Mouse (Mus musculus) mouse trophoblast stem cell (cell line): ENCODE data around the gene Sgsm3.
"Not testable (repeated sequence)": the region's sequence is repeated elsewhere in the genome, so short reads cannot be mapped to it uniquely, and the experiment has no call there.

Experiments used
- in situ Hi-C, 2 experiments: fragments of 300-500 bp; cut with MseI, MboI; formaldehyde crosslinking; loops; 2 replicates in 1 of 2; 3 replicates in 1 of 2; pipeline ENCODE4 v1.15.1; 2025

Gene Sgsm3

GRCm38 (mm10) chr15:80977620-80978334 lies at the start of gene Sgsm3:
Gene Sgsm3, plus strand, starts transcription at chr15:80977765.
- in situ Hi-C loops = no loop called here

- in situ Hi-C loops = no loop called here
These were observed 48.7 kb upstream of the Sgsm3 start for GRCm38 (mm10) chr15:80928811-80929355.

- in situ Hi-C loops = no loop called here
These were observed 47.5 kb upstream of the Sgsm3 start for GRCm38 (mm10) chr15:80930048-80930571.

DNA sequence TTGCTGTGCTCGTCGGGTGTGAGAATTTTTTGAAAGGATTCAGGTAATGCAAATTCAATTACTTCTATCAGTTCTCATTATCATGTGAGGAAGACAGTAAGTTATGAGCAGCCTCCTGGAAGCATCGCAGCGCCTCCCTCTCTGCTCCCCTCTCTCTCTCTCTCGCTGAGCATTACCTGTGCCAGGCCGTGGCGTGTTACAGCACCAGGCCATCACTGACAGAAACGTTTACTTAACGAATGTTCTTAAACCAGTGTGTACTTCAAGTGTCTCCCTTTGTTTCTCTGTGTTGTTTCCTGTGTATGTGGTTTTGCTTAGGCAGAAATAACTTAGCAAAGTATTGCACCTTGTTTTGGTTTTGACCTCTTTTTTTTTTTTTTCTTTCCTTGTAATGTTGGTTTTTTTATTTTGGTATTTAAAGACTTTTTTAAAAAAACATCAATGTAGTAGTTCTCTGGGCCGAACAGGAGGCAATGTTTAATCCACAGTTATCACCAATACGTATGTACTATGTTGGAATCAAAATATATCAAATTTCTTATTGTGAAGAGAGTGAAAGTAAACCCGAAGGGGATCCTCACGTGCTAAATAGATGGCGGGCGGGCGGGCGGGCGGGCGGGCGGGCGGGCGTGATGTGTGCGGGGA lies 46.8 kb upstream of the Sgsm3 start:
- in situ Hi-C loops = not testable (repeated sequence)

DNA sequence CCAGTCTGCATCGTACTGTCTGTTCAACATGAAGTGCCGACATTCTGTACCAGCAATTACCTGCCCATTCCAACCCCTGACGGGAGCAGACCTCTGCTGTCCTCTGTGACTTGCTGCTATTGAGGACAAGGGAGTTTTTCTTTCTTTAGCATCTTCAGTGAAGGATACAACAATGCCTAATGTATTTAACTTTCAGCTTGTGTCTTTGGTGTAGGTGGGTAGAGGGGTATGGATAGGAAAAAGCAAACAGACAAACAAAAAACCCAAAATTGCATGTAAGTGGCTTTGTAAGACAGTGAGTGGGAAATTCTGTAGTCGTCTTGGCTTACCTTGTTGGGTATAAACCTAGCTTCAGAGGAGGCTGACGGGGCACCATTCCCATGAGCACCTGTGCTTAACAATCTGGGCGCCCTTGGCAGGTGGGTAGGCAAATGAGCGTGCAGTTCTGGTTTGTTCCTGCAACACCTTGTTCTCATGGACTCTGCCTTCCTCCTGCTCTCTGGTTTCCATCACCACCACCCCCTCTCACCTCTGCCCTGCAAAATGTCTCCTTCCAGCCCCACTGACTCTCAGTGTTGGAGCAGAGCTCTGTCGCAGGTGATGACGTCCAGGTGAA lies 46.1 kb upstream of the Sgsm3 start:
- in situ Hi-C loops = no loop called here

DNA sequence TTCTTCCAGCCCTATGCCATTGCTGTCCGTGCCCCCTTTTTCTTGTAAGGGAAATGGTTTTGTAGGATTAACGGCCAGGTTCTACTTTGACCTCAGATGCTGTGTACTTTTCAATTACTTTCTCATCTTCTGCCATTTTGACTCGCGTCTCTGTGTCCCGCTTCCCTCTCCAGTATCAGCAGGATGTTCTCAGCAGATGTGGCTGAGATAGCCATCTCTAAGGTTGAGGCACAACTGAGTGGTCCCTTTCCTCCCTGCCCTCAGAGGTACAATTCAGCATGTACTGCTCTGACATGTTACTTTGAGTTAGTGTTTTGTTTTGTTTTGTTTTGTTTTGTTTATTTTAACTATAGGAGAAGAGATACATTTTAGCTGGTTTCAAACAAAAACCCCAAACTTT lies 42.7 kb upstream of the Sgsm3 start:
- in situ Hi-C loops = no loop called here

GRCm38 (mm10) chr15:80936686-80937085 lies 40.9 kb upstream of the Sgsm3 start:
- in situ Hi-C loops = no loop called here

GRCm38 (mm10) chr15:80938615-80939014 lies 39.0 kb upstream of the Sgsm3 start:
- in situ Hi-C loops = no loop called here

DNA sequence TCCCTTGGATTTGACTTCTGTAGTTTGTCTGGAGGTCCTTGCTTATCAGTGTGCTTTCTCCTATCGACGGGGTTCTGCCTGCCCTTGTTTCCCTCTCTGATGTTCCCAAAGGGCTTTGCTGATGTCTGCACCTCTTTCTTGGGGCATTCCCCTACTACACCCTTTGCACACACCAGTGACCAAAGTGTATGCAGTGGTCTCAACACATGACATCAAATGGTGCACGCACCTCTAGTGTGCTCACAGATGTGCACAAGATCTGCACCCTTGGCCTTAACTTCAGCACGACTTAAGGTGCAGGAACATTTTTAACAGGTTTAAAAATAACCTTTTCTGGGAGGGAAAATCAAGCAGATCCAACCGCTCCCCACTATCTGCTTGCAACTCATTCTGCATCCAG lies 38.2 kb upstream of the Sgsm3 start:
- in situ Hi-C loops = no loop called here

DNA sequence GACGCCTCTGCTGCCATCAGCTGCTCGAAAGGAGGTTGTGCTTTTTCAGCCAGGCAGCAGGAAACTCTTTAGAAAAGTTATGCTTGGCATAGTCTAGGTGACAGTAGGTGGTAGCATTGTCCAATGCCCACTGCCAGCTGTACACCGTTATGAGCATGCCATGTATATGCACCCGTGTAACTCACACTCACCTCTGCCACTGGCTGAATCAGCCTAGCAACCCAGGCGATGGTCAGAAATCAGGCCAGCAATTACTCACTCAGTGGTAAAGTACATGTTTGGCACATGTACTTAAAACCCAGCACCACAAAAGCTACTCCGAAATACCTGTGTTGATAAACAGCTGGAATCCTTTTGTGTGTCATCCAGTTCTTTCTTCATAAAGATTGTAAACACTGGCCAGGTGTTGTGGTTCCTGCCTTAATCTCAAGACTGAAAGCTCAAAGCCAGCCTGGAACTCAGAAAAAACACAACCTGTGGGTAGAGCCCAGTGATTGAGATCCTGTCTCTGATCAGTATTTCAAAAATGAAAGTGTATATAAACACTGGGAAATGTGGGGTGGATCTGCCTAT lies 36.0 kb upstream of the Sgsm3 start:
- in situ Hi-C loops = loop anchor here in 1 of 2 experiments (10.0 kb wide), 1 partner anchor 237 kb away; no protein-coding TSS in a partner anchor

DNA sequence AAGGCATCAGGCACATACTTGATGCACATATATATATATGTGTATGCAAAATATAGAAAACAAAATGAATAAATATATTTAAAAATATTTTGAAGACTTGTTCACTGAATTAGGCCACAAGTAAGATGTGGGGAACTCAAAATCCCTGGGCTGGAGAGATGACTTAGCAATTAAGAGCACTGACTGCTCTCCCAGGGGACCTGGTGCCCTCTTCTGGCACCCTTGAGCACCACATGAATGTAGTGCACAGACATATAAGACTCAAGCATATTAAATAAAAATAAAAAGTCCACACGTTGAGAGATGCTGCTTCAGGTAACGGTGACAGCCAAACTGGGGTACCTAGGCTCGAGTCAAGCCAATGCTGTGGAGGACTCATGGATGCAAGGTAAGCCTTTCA lies 31.7 kb upstream of the Sgsm3 start:
- in situ Hi-C loops = loop anchor here in 1 of 2 experiments (10.0 kb wide), 1 partner anchor 241 kb away; no protein-coding TSS in a partner anchor

DNA sequence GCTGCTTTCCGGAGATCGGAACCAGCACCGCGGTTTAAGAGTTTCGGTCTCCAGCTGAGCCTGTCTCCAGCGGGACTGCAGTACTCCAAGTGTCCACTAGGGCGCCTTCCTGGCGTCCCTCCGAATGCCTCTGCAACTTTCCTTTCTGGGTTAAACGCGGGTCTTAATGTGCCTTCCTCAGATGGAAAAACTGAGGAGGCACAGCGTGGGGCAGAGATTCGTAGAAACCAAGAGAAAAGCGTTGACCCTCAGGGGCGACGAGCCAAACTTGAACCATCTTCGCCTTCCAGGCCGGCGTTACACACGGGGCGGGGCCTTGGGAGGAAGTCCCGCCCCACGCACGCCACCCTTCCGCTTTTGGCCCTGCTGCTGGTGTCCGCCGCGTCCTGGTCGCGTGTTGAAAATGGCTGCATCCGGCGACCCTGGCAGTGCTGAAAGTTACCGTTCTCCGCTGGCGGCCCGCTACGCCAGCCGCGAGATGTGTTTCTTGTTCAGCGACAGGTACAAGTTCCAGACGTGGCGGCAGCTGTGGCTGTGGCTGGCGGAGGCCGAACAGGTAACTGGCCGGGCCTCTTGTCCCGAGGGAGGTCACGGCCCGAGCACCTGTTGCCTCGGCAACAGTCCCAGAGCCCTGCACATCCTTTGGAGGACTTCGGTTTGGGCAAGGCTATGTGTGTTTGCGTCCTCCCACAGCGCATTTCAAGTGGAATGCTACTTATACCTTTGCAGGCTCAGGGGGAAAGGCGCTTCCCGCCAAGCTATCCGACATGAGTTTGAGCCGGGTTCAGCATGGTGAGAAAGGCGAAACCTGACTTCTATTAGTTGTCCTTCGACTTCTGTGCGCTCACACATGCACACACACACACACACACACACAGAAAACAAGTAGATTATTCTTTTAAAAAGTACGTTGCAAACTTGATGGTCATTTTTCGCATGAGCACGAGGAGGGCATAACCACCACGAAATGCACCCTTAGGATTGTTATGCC lies 29.1 kb upstream of the Sgsm3 start, which contains the start of gene Adsl:
TSS of gene Adsl (plus strand) at position 346 of the 991 bp plus-strand sequence.
- in situ Hi-C loops = loop anchor here in 1 of 2 experiments (10.0 kb wide), 1 partner anchor 244 kb away; no protein-coding TSS in a partner anchor

- in situ Hi-C loops = loop anchor here in 1 of 2 experiments (10.0 kb wide), 1 partner anchor 245 kb away; no protein-coding TSS in a partner anchor
These were observed 28.1 kb upstream of the Sgsm3 start for GRCm38 (mm10) chr15:80949431-80949830.

- in situ Hi-C loops = no loop called here
These were observed 27.5 kb upstream of the Sgsm3 start for GRCm38 (mm10) chr15:80950055-80950454.

GRCm38 (mm10) chr15:80953971-80954370 lies 23.6 kb upstream of the Sgsm3 start:
- in situ Hi-C loops = no loop called here

GRCm38 (mm10) chr15:80954861-80955260 lies 22.7 kb upstream of the Sgsm3 start:
- in situ Hi-C loops = no loop called here

GRCm38 (mm10) chr15:80955836-80956438 lies 21.6 kb upstream of the Sgsm3 start:
- in situ Hi-C loops = no loop called here

DNA sequence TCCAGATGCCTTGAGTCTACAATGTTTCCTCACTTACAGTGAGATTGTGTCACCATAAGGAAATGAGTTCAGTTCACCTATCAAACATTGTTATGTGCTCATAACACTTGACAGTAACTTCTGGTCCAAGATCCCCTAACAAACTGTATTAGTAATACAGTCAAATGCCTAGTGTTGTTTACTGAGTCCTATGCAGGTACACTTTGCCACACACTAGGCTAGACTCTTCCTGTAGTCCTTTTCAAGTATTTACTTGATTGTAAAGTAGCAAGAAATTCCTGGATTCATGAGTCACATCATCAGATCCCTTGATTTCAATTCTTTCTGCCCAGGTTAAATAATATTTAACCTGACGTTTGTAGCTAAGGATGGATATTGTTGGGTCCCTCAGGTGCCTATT lies 8.2 kb upstream of the Sgsm3 start:
- in situ Hi-C loops = no loop called here

- in situ Hi-C loops = no loop called here
These were observed 3.3 kb upstream of the Sgsm3 start for GRCm38 (mm10) chr15:80974311-80974710.

- in situ Hi-C loops = no loop called here
These were observed 1.9 kb upstream of the Sgsm3 start for GRCm38 (mm10) chr15:80975666-80976065.
